Mouse (Mus musculus): Measurements from ENCODE around the gene Svbp. TPM values are rescaled to one million over a fixed set of nuclear protein-coding genes. Genes with fewer than 3 reads are reported as not detected.

Gene Svbp
- total RNA-seq, 1 experiment = 33.0 TPM

DNA sequence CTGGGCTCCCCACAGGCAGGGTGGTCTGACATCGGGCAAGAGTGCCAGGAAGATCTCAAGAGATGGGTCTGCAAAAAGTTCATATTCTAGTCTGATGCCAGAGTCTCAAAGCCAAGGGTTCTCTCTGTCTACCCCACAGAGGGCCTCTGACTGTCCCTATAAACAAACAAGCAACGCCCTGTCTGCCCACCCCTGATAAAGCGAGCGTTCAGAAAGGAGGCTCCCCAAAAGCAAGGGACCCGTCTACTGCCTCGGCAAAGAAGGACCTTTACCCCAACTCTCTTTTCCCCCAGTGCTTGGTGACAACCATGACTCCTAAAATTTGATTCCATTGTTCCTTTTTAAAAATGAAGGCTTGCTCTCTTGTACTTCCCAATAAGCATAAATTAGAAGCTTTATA lies 5.2 kb upstream of the Svbp start, which contains the start of gene Ermap:
Gene Ermap, minus strand, starts transcription at position 148 of the 400 bp plus-strand sequence.
- Histone ChIP-seq H3K9me3 (ENCODE audit: control insufficient read depth, insufficient read depth, low read depth, low read length) (no peaks in the 10 kb centered on the region), H3K9ac (ENCODE audit: insufficient read depth, low read depth, low read length, poor library complexity, severe bottlenecking) (no peak within 1 kb of the TSS), H3K4me1 (ENCODE audit: control insufficient read depth in 2 of 2, insufficient read depth in 2 of 2, low read length in 2 of 2, poor library complexity in 1 of 2) (no peaks in the 10 kb centered on the region), H3K4me3 (ENCODE audit: insufficient read depth in 1 of 2, low read depth in 1 of 2, low read length in 2 of 2, poor library complexity in 1 of 2, severe bottlenecking in 1 of 2) (no peak within 1 kb of the TSS), H3K27ac (ENCODE audit: insufficient read depth, low read depth, low read length, poor library complexity, severe bottlenecking) (no peak within 1 kb of the TSS), H3K36me3 (ENCODE audit: control insufficient read depth, insufficient read depth, low read length, poor library complexity, severe bottlenecking) (no peaks in the 10 kb centered on the region)
- TF ChIP-seq MAFK (IDR thresholded peaks at IDR 0.05; ENCODE audit: insufficient read depth, low read depth, low read length) (no peak), HCFC1 (IDR thresholded peaks at IDR 0.05; ENCODE audit: borderline replicate concordance, insufficient read depth, low read length) (no peak), ZNF384 (IDR thresholded peaks at IDR 0.05; ENCODE audit: low read depth, low read length) (no peak), CHD2 (IDR thresholded peaks at IDR 0.05; ENCODE audit: low read depth, low read length) (no peak)
- no peak for DNase-seq (ENCODE audit: low read depth, low spot score)
- in situ Hi-C loops (cut with MboI; ENCODE audit: low sequenced_read_pairs in 2 of 2, unreplicated experiment in 2 of 2) = no loop called here

DNA sequence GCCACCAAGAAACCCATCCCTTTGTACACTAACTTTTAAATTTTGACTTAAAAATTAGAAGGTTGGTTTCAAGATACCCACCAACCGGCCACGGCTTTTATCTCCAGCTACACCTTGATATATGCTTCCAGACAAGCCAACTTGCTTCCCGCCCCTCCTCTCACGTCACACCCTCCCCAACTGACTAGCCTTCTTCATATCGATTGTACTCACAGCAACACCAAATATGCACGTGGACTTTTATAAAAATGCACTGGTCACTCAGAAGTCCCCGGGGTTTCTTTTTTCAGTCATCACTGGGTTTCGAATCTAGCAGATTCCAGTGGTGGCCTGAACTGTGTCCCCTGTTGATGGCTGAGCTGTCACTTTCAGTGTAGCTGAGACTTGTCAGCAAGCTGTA lies 4.5 kb upstream of the Svbp start:
- no peak overlapping the region for H3K9ac ChIP-seq (ENCODE audit: insufficient read depth, low read depth, low read length, poor library complexity, severe bottlenecking)
- in situ Hi-C loops (cut with MboI; ENCODE audit: low sequenced_read_pairs in 2 of 2, unreplicated experiment in 2 of 2) = no loop called here
- H3K4me3 ChIP-seq (ENCODE audit: insufficient read depth in 1 of 2, low read depth in 1 of 2, low read length in 2 of 2, poor library complexity in 1 of 2, severe bottlenecking in 1 of 2) = no peak overlapping the region
- H3K4me1 ChIP-seq (ENCODE audit: control insufficient read depth in 2 of 2, insufficient read depth in 2 of 2, low read length in 2 of 2, poor library complexity in 1 of 2) = peaks cover 0 to under 1% of the 10 kb centered on the region in 2 experiments; a peak in 1 of 4 replicates
- H3K27ac ChIP-seq (ENCODE audit: insufficient read depth, low read depth, low read length, poor library complexity, severe bottlenecking) = no peak overlapping the region
- TF ChIP-seq MAFK (IDR thresholded peaks at IDR 0.05; ENCODE audit: insufficient read depth, low read depth, low read length) (no peak), CHD2 (IDR thresholded peaks at IDR 0.05; ENCODE audit: low read depth, low read length) (no peak), HCFC1 (IDR thresholded peaks at IDR 0.05; ENCODE audit: borderline replicate concordance, insufficient read depth, low read length) (no peak), ZC3H11A (IDR thresholded peaks at IDR 0.05; ENCODE audit: borderline replicate concordance, low read depth, low read length) (no peak), ZNF384 (IDR thresholded peaks at IDR 0.05; ENCODE audit: low read depth, low read length) (no peak)
- H3K36me3 ChIP-seq (ENCODE audit: control insufficient read depth, insufficient read depth, low read length, poor library complexity, severe bottlenecking) = no peaks in the 10 kb centered on the region
- DNase-seq (ENCODE audit: low read depth, low spot score) = no peak
- H3K9me3 ChIP-seq (ENCODE audit: control insufficient read depth, insufficient read depth, low read depth, low read length) = no peaks in the 10 kb centered on the region

DNA sequence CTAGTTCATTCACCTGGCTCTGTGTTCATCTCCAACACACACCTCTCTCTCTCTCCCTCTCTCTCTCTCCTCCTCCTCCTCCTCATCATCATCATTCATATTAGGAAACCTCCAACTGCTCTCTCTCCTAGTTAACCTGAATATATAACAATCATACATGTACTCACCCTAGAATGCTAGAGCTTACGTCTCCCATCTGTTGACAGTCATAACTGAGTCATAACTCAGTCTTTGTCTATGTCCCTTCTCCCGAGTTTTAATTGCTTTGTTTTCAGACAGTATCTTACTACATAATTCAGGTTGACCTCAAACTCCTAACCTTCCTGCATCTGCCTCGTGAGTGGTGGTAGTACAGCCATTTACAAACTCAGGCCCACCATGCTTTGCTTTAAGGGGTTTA lies 3.8 kb upstream of the Svbp start:
- Histone ChIP-seq H3K27ac (ENCODE audit: insufficient read depth, low read depth, low read length, poor library complexity, severe bottlenecking) (no peak overlapping the region), H3K4me3 (ENCODE audit: insufficient read depth in 1 of 2, low read depth in 1 of 2, low read length in 2 of 2, poor library complexity in 1 of 2, severe bottlenecking in 1 of 2) (no peak overlapping the region), H3K4me1 (ENCODE audit: control insufficient read depth in 2 of 2, insufficient read depth in 2 of 2, low read length in 2 of 2, poor library complexity in 1 of 2) (peaks cover 2% of the 10 kb centered on the region in 2 experiments; a peak in 2 of 4 replicates), H3K9me3 (ENCODE audit: control insufficient read depth, insufficient read depth, low read depth, low read length) (no peaks in the 10 kb centered on the region), H3K9ac (ENCODE audit: insufficient read depth, low read depth, low read length, poor library complexity, severe bottlenecking) (no peak overlapping the region), H3K36me3 (ENCODE audit: control insufficient read depth, insufficient read depth, low read length, poor library complexity, severe bottlenecking) (no peaks in the 10 kb centered on the region)
- TF ChIP-seq MAFK (IDR thresholded peaks at IDR 0.05; ENCODE audit: insufficient read depth, low read depth, low read length) (no peak), ZNF384 (IDR thresholded peaks at IDR 0.05; ENCODE audit: low read depth, low read length) (no peak), CHD2 (IDR thresholded peaks at IDR 0.05; ENCODE audit: low read depth, low read length) (no peak), HCFC1 (IDR thresholded peaks at IDR 0.05; ENCODE audit: borderline replicate concordance, insufficient read depth, low read length) (no peak), ZC3H11A (IDR thresholded peaks at IDR 0.05; ENCODE audit: borderline replicate concordance, low read depth, low read length) (no peak)
- in situ Hi-C loops (cut with MboI; ENCODE audit: low sequenced_read_pairs in 2 of 2, unreplicated experiment in 2 of 2) = no loop called here
- DNase-seq (ENCODE audit: low read depth, low spot score) = no peak

DNA sequence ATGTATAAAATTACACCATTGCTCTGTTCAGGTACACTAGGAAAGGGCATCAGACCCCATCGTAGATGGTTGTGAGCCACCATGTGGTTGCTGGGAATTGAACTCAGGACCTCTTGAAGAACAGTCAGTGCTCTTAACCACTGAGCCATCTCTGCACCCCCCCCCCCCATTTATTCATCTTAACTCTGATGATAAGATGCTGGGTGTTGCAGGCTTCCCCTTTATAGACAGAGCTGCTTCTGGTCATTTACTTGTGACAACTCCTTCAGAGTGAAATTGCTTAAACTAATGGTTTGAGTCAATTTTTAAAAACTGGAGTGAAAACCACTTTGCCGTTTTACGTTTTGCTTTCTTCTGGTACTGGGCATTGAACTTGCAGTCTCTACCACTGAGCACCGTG lies 2.3 kb upstream of the Svbp start:
- DNase-seq (ENCODE audit: low read depth, low spot score) = no peak
- TF ChIP-seq ZNF384 (IDR thresholded peaks at IDR 0.05; ENCODE audit: low read depth, low read length) = no peak
- TF ChIP-seq HCFC1 (IDR thresholded peaks at IDR 0.05; ENCODE audit: borderline replicate concordance, insufficient read depth, low read length) = no peak
- TF ChIP-seq MAFK (IDR thresholded peaks at IDR 0.05; ENCODE audit: insufficient read depth, low read depth, low read length) = no peak
- TF ChIP-seq CHD2 (IDR thresholded peaks at IDR 0.05; ENCODE audit: low read depth, low read length) = no peak
- TF ChIP-seq ZC3H11A (IDR thresholded peaks at IDR 0.05; ENCODE audit: borderline replicate concordance, low read depth, low read length) = no peak
- Histone ChIP-seq H3K9me3 (ENCODE audit: control insufficient read depth, insufficient read depth, low read depth, low read length) (no peaks in the 10 kb centered on the region), H3K36me3 (ENCODE audit: control insufficient read depth, insufficient read depth, low read length, poor library complexity, severe bottlenecking) (no peaks in the 10 kb centered on the region), H3K4me1 (ENCODE audit: control insufficient read depth in 2 of 2, insufficient read depth in 2 of 2, low read length in 2 of 2, poor library complexity in 1 of 2) (peaks cover 2% of the 10 kb centered on the region in 2 experiments; a peak in 2 of 4 replicates), H3K4me3 (ENCODE audit: insufficient read depth in 1 of 2, low read depth in 1 of 2, low read length in 2 of 2, poor library complexity in 1 of 2, severe bottlenecking in 1 of 2) (no peak overlapping the region), H3K9ac (ENCODE audit: insufficient read depth, low read depth, low read length, poor library complexity, severe bottlenecking) (no peak overlapping the region), H3K27ac (ENCODE audit: insufficient read depth, low read depth, low read length, poor library complexity, severe bottlenecking) (no peak overlapping the region)
- in situ Hi-C loops (cut with MboI; ENCODE audit: low sequenced_read_pairs in 2 of 2, unreplicated experiment in 2 of 2) = no loop called here

Data from ES-E14 (cell line).